Mouse (Mus musculus): Measurements from ENCODE around the gene Map1b. TPM values are rescaled to one million over a fixed set of nuclear protein-coding genes. Genes with fewer than 3 reads are reported as not detected.

The Map1b gene
- polyA plus RNA-seq, 1 experiment from 2014 or later = 43.7 TPM

GRCm38 (mm10) chr13:99444431-99444871 is 71.9 kb downstream of the Map1b start:
- Histone ChIP-seq H3K4me3 (ENCODE audit: low read depth, low read length) (no peak overlapping the region), H3K4me2 (replicated peaks; ENCODE audit: low read depth) (no peak overlapping the region), H3K27me3 (replicated peaks; ENCODE audit: control insufficient read depth, insufficient read depth, low read length) (no peaks in the 10 kb centered on the region), H3K36me3 (ENCODE audit: control insufficient read depth, insufficient read depth) (no peaks in the 10 kb centered on the region), H3K4me1 (replicated peaks; ENCODE audit: control insufficient read depth, insufficient read depth, low read length) (no peaks in the 10 kb centered on the region), H3K27ac (ENCODE audit: low read depth, low read length) (no peak overlapping the region), H3K9me3 (ENCODE audit: control insufficient read depth) (no peaks in the 10 kb centered on the region), H3K9ac (ENCODE audit: low read depth, low read length) (no peak overlapping the region)
- TF ChIP-seq CTCF (IDR thresholded peaks at IDR 0.05; ENCODE audit: low read depth) = no peak
- ATAC-seq = no peak
- WGBS = 37% methylated on average over 10 of the region's 10 CpGs

GRCm38 (mm10) chr13:99443484-99444175 is 72.7 kb downstream of the Map1b start:
- H3K36me3 ChIP-seq (ENCODE audit: control insufficient read depth, insufficient read depth) = no peaks in the 10 kb centered on the region
- no peak overlapping the region for H3K9ac ChIP-seq (ENCODE audit: low read depth, low read length)
- ATAC-seq = no peak
- no peaks in the 10 kb centered on the region for H3K9me3 ChIP-seq (ENCODE audit: control insufficient read depth)
- H3K4me3 ChIP-seq (ENCODE audit: low read depth, low read length) = no peak overlapping the region
- H3K27me3 ChIP-seq (replicated peaks; ENCODE audit: control insufficient read depth, insufficient read depth, low read length) = no peaks in the 10 kb centered on the region
- H3K27ac ChIP-seq (ENCODE audit: low read depth, low read length) = no peak overlapping the region
- H3K4me2 ChIP-seq (replicated peaks; ENCODE audit: low read depth) = no peak overlapping the region
- no peaks in the 10 kb centered on the region for H3K4me1 ChIP-seq (replicated peaks; ENCODE audit: control insufficient read depth, insufficient read depth, low read length)
- WGBS = 85% methylated on average over 7 of the region's 7 CpGs
- no peak for TF ChIP-seq CTCF (IDR thresholded peaks at IDR 0.05; ENCODE audit: low read depth)

GRCm38 (mm10) chr13:99442434-99443249 is 73.7 kb downstream of the Map1b start:
- no peak for TF ChIP-seq CTCF (IDR thresholded peaks at IDR 0.05; ENCODE audit: low read depth)
- Histone ChIP-seq H3K4me3 (ENCODE audit: low read depth, low read length) (no peak overlapping the region), H3K9me3 (ENCODE audit: control insufficient read depth) (no peaks in the 10 kb centered on the region), H3K9ac (ENCODE audit: low read depth, low read length) (no peak overlapping the region), H3K4me1 (replicated peaks; ENCODE audit: control insufficient read depth, insufficient read depth, low read length) (no peaks in the 10 kb centered on the region), H3K36me3 (ENCODE audit: control insufficient read depth, insufficient read depth) (no peaks in the 10 kb centered on the region), H3K4me2 (replicated peaks; ENCODE audit: low read depth) (no peak overlapping the region), H3K27ac (ENCODE audit: low read depth, low read length) (no peak overlapping the region), H3K27me3 (replicated peaks; ENCODE audit: control insufficient read depth, insufficient read depth, low read length) (no peaks in the 10 kb centered on the region)
- no peak for ATAC-seq
- 88% methylated on average over 12 of the region's 12 CpGs for WGBS

- TF ChIP-seq CTCF (IDR thresholded peaks at IDR 0.05; ENCODE audit: low read depth) = no peak
- Histone ChIP-seq H3K4me1 (replicated peaks; ENCODE audit: control insufficient read depth, insufficient read depth, low read length) (no peaks in the 10 kb centered on the region), H3K4me2 (replicated peaks; ENCODE audit: low read depth) (no peak overlapping the region), H3K9me3 (ENCODE audit: control insufficient read depth) (no peaks in the 10 kb centered on the region), H3K36me3 (ENCODE audit: control insufficient read depth, insufficient read depth) (no peaks in the 10 kb centered on the region), H3K27me3 (replicated peaks; ENCODE audit: control insufficient read depth, insufficient read depth, low read length) (no peaks in the 10 kb centered on the region), H3K4me3 (ENCODE audit: low read depth, low read length) (no peak overlapping the region), H3K27ac (ENCODE audit: low read depth, low read length) (no peak overlapping the region), H3K9ac (ENCODE audit: low read depth, low read length) (no peak overlapping the region)
- WGBS = 70% methylated on average over 18 of the region's 18 CpGs
- no peak for ATAC-seq
Measured at GRCm38 (mm10) chr13:99441700-99442433, 74.5 kb downstream of the Map1b start.

GRCm38 (mm10) chr13:99440228-99440627 is 76.1 kb downstream of the Map1b start:
- WGBS = 85% methylated on average over 2 of the region's 2 CpGs
- TF ChIP-seq CTCF (IDR thresholded peaks at IDR 0.05; ENCODE audit: low read depth) = no peak

GRCm38 (mm10) chr13:99439357-99439756 is 77.0 kb downstream of the Map1b start:
- H3K9me3 ChIP-seq (ENCODE audit: control insufficient read depth) = no peaks in the 10 kb centered on the region
- TF ChIP-seq CTCF (IDR thresholded peaks at IDR 0.05; ENCODE audit: low read depth) = no peak
- H3K9ac ChIP-seq (ENCODE audit: low read depth, low read length) = no peak overlapping the region
- H3K27ac ChIP-seq (ENCODE audit: low read depth, low read length) = no peak overlapping the region
- 0 out of 2 replicates have a peak, but pooled peaks cover 4% of the 10 kb centered on the region for H3K36me3 ChIP-seq (ENCODE audit: control insufficient read depth, insufficient read depth)
- no peaks in the 10 kb centered on the region for H3K4me1 ChIP-seq (replicated peaks; ENCODE audit: control insufficient read depth, insufficient read depth, low read length)
- H3K27me3 ChIP-seq (replicated peaks; ENCODE audit: control insufficient read depth, insufficient read depth, low read length) = no peaks in the 10 kb centered on the region
- ATAC-seq = no peak
- H3K4me3 ChIP-seq (ENCODE audit: low read depth, low read length) = no peak overlapping the region
- no peak overlapping the region for H3K4me2 ChIP-seq (replicated peaks; ENCODE audit: low read depth)
- WGBS = 88% methylated on average over 5 of the region's 5 CpGs

More at GRCm38 (mm10) chr13:99440228-99440627, 76.1 kb downstream of the Map1b start:
- no peaks in the 10 kb centered on the region for H3K27me3 ChIP-seq (replicated peaks; ENCODE audit: control insufficient read depth, insufficient read depth, low read length)
- no peak for ATAC-seq
- no peaks in the 10 kb centered on the region for H3K4me1 ChIP-seq (replicated peaks; ENCODE audit: control insufficient read depth, insufficient read depth, low read length)
- no peak overlapping the region for H3K4me2 ChIP-seq (replicated peaks; ENCODE audit: low read depth)
- no peaks in the 10 kb centered on the region for H3K9me3 ChIP-seq (ENCODE audit: control insufficient read depth)
- no peak overlapping the region for H3K9ac ChIP-seq (ENCODE audit: low read depth, low read length)
- H3K36me3 ChIP-seq (ENCODE audit: control insufficient read depth, insufficient read depth) = no peaks in the 10 kb centered on the region
- no peak overlapping the region for H3K27ac ChIP-seq (ENCODE audit: low read depth, low read length)
- no peak overlapping the region for H3K4me3 ChIP-seq (ENCODE audit: low read depth, low read length)
